Mouse (Mus musculus): ENCODE measurements around the gene Tmcc2.
A peak's percentile ranks its signal among the peaks of the same experiment; 100 is the strongest.

The Tmcc2 gene

GRCm38 (mm10) chr1:132341731-132342501, 49.2 kb downstream of the Tmcc2 start:
- DNase-seq (ENCODE audit: low spot score), result no peak

- no peak for DNase-seq (ENCODE audit: low spot score)
These were observed 52.9 kb downstream of the Tmcc2 start for GRCm38 (mm10) chr1:132338027-132338660.

- DNase-seq (ENCODE audit: low spot score), result no peak
These were observed 54.2 kb downstream of the Tmcc2 start for GRCm38 (mm10) chr1:132336921-132337320.

- peak; percentile 77 for DNase-seq (ENCODE audit: low spot score)
These were observed 55.6 kb downstream of the Tmcc2 start for GRCm38 (mm10) chr1:132335378-132335965.

- no peak for DNase-seq (ENCODE audit: low spot score)
These were observed 56.8 kb downstream of the Tmcc2 start for GRCm38 (mm10) chr1:132334178-132334801.

- peak; percentile 88 for DNase-seq (ENCODE audit: low spot score)
These were observed 57.4 kb downstream of the Tmcc2 start for GRCm38 (mm10) chr1:132333675-132334141.

- DNase-seq (ENCODE audit: low spot score), result no peak
These were observed 57.9 kb downstream of the Tmcc2 start for GRCm38 (mm10) chr1:132333201-132333600.

- DNase-seq (ENCODE audit: low spot score), result no peak
These were observed 59.8 kb downstream of the Tmcc2 start for GRCm38 (mm10) chr1:132331283-132331682.

- DNase-seq (ENCODE audit: low spot score), result no peak
These were observed 60.7 kb downstream of the Tmcc2 start for GRCm38 (mm10) chr1:132330397-132330796.

GRCm38 (mm10) chr1:132329656-132330055, 61.4 kb downstream of the Tmcc2 start:
- no peak for DNase-seq (ENCODE audit: low spot score)

GRCm38 (mm10) chr1:132328565-132328964, 62.5 kb downstream of the Tmcc2 start:
- no peak for DNase-seq (ENCODE audit: low spot score)

GRCm38 (mm10) chr1:132327477-132327876, 63.6 kb downstream of the Tmcc2 start:
- DNase-seq (ENCODE audit: low spot score), result no peak

GRCm38 (mm10) chr1:132326777-132327176, 64.3 kb downstream of the Tmcc2 start:
- DNase-seq (ENCODE audit: low spot score), result peak; percentile 48

- DNase-seq (ENCODE audit: low spot score), result peak; percentile 96
These were observed 68.2 kb downstream of the Tmcc2 start for GRCm38 (mm10) chr1:132322711-132323542.

GRCm38 (mm10) chr1:132321821-132322580, 69.1 kb downstream of the Tmcc2 start:
- DNase-seq (ENCODE audit: low spot score), result no peak

- no peak for DNase-seq (ENCODE audit: low spot score)
These were observed 71.8 kb downstream of the Tmcc2 start for GRCm38 (mm10) chr1:132319242-132319641.

GRCm38 (mm10) chr1:132317894-132318863, 72.9 kb downstream of the Tmcc2 start:
- no peak for DNase-seq (ENCODE audit: low spot score)

- DNase-seq (ENCODE audit: low spot score), result no peak
These were observed 73.7 kb downstream of the Tmcc2 start for GRCm38 (mm10) chr1:132317413-132317812.

GRCm38 (mm10) chr1:132316625-132316994, 74.5 kb downstream of the Tmcc2 start:
- no peak for DNase-seq (ENCODE audit: low spot score)

All from retina, embryonic 14.5 days (tissue).